Mouse (Mus musculus): Measurements from ENCODE around the gene Eif4g3. TPM values are rescaled to one million over a fixed set of nuclear protein-coding genes. Genes with fewer than 3 reads are reported as not detected.

The Eif4g3 gene
- polyA plus RNA-seq, 1 experiment from 2014 or later: 38.9 TPM

GRCm38 (mm10) chr4:138216891-138217392 lies 224.1 kb downstream of the Eif4g3 start:
- Histone ChIP-seq H3K9me3 (no peaks in the 10 kb centered on the region), H3K9ac (peak overlapping the region; percentile 99)

DNA sequence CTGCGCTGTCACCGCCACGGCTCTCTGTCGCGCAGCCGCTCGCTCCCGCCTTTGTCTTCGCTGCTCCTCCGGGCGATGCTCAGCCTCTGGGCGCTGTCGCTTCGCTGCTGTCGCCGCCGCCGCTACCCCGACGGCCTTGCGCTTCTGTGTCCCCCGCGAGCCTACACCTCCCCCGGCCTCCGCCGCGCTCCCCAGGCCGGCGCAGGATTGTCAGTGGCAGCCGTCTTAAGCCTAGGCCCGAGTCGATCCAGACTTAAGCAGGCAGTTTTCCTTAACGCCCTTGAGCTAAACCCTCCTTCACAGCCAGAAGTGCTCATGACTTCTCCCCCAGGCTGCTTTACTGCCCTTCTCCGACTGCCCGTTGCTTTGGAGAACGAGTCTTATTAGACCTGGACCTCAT lies 224.6 kb downstream of the Eif4g3 start:
- H3K27me3 ChIP-seq: no peaks in the 10 kb centered on the region
- H3K9me3 ChIP-seq: no peaks in the 10 kb centered on the region
- H3K4me2 ChIP-seq: peak overlapping the region; percentile 90
- H3K4me1 ChIP-seq: peaks cover 31% of the 10 kb centered on the region
- H3K36me3 ChIP-seq: peaks cover 16% of the 10 kb centered on the region
- WGBS: under 1% methylated on average over 36 of the region's 36 CpGs
- H3K9ac ChIP-seq: peak overlapping the region; percentile 99
- H3K4me3 ChIP-seq: peak overlapping the region; percentile 99
- 0 out of 2 replicates have a peak, but pooled peaks have one; percentile 0 for ATAC-seq (ENCODE audit: insufficient number of reproducible peaks, insufficient read depth, low FRiP score, low TSS enrichment, low read depth)
- H3K27ac ChIP-seq: peak overlapping the region; percentile 98

More at GRCm38 (mm10) chr4:138216891-138217392, 224.1 kb downstream of the Eif4g3 start:
- no peaks in the 10 kb centered on the region for H3K27me3 ChIP-seq
- peak; percentile 98 for ATAC-seq (ENCODE audit: insufficient number of reproducible peaks, insufficient read depth, low FRiP score, low TSS enrichment, low read depth)
- H3K4me2 ChIP-seq: peak overlapping the region; percentile 90
- WGBS: under 1% methylated on average over 64 of the region's 68 CpGs
- peak overlapping the region; percentile 98 for H3K27ac ChIP-seq
- peaks cover 11% of the 10 kb centered on the region; the same call in 1 of the 2 replicates for H3K36me3 ChIP-seq
- H3K4me3 ChIP-seq: peak overlapping the region; percentile 99
- H3K4me1 ChIP-seq: peaks cover 31% of the 10 kb centered on the region

- H3K4me2 ChIP-seq: peak overlapping the region; percentile 90
- no peaks in the 10 kb centered on the region for H3K9me3 ChIP-seq
- 80% methylated on average over 11 of the region's 11 CpGs for WGBS
- peak overlapping the region; percentile 99 for H3K4me3 ChIP-seq
- peaks cover 31% of the 10 kb centered on the region for H3K4me1 ChIP-seq
- H3K9ac ChIP-seq: peak overlapping the region; percentile 99
- no peaks in the 10 kb centered on the region for H3K27me3 ChIP-seq
- H3K36me3 ChIP-seq: peaks cover 23% of the 10 kb centered on the region
- ATAC-seq (ENCODE audit: insufficient number of reproducible peaks, insufficient read depth, low FRiP score, low TSS enrichment, low read depth): no peak
- peak overlapping the region; percentile 98; the same call in 1 of the 2 replicates for H3K27ac ChIP-seq
Measured at GRCm38 (mm10) chr4:138217951-138218685, 225.3 kb downstream of the Eif4g3 start.

DNA sequence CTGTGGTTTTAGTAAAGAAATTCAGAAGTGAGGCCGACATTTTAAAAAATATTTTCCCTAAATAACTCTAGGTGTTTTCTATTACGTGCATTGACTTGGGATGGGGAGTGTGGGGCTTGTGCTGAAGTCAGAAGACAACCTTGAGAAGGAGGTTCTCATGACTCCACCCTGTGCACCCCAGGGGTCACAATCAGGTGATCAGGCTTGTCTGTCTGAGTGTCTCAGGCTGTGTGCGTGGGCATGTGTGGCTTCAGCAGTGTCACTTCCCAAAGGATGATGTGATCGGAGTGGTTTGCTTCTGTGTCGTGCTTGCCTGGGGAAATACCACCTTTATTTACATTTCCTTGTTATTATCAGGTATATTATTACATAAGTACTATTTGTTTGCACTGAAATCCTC lies 226.5 kb downstream of the Eif4g3 start:
- H3K4me1 ChIP-seq: peaks cover 31% of the 10 kb centered on the region
- WGBS: 88% methylated on average over 5 of the region's 5 CpGs
- ATAC-seq (ENCODE audit: insufficient number of reproducible peaks, insufficient read depth, low FRiP score, low TSS enrichment, low read depth): no peak
- peaks cover 35% of the 10 kb centered on the region for H3K36me3 ChIP-seq
- H3K27ac ChIP-seq: no peak overlapping the region
- no peaks in the 10 kb centered on the region for H3K27me3 ChIP-seq
- no peaks in the 10 kb centered on the region for H3K9me3 ChIP-seq
- no peak overlapping the region for H3K4me3 ChIP-seq
- H3K9ac ChIP-seq: 0 out of 2 replicates have a peak overlapping the region, but pooled peaks have one; percentile 11
- no peak overlapping the region; the same call in 1 of the 2 replicates for H3K4me2 ChIP-seq

DNA sequence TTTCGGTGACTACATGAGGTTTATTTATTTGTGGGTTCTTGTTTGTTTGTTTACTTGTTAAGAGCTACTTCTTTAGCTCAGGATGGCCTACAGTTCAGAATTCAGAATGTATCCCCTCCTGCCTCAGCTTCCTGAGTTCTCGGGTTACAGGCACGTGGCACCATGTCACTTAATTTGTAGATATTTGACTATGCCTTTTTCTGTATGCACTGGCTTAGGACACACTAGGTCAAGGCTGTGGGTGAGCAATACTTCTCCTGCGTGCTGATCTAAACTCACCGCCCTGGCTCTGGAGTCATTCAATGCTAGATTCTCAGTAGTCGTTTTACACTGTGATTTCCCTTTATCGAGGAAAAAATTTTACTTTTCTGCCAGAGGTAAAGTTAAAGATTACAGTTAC lies 227.9 kb downstream of the Eif4g3 start:
- H3K4me3 ChIP-seq: no peak overlapping the region
- no peaks in the 10 kb centered on the region for H3K27me3 ChIP-seq
- no peaks in the 10 kb centered on the region for H3K9me3 ChIP-seq
- no peak overlapping the region for H3K27ac ChIP-seq
- no peak for ATAC-seq (ENCODE audit: insufficient number of reproducible peaks, insufficient read depth, low FRiP score, low TSS enrichment, low read depth)
- H3K4me2 ChIP-seq: no peak overlapping the region
- peaks cover 27% of the 10 kb centered on the region for H3K4me1 ChIP-seq
- H3K36me3 ChIP-seq: peaks cover 47% of the 10 kb centered on the region
- H3K9ac ChIP-seq: no peak overlapping the region
- WGBS: 89% methylated on average over 7 of the region's 7 CpGs

- ATAC-seq (ENCODE audit: insufficient number of reproducible peaks, insufficient read depth, low FRiP score, low TSS enrichment, low read depth): no peak
- Histone ChIP-seq H3K9ac (no peak overlapping the region), H3K9me3 (no peaks in the 10 kb centered on the region), H3K27ac (no peak overlapping the region), H3K36me3 (peaks cover 54% of the 10 kb centered on the region), H3K4me1 (peaks cover 25% of the 10 kb centered on the region), H3K4me2 (no peak overlapping the region), H3K4me3 (no peak overlapping the region), H3K27me3 (no peaks in the 10 kb centered on the region)
- WGBS: 87% methylated on average over 5 of the region's 5 CpGs
Measured at GRCm38 (mm10) chr4:138221406-138221805, 228.6 kb downstream of the Eif4g3 start.

GRCm38 (mm10) chr4:138222396-138222795 lies 229.6 kb downstream of the Eif4g3 start:
- H3K4me1 ChIP-seq: peaks cover 25% of the 10 kb centered on the region
- H3K36me3 ChIP-seq: peaks cover 61% of the 10 kb centered on the region
- H3K27ac ChIP-seq: no peak overlapping the region
- no peak for ATAC-seq (ENCODE audit: insufficient number of reproducible peaks, insufficient read depth, low FRiP score, low TSS enrichment, low read depth)
- H3K9ac ChIP-seq: no peak overlapping the region
- no peaks in the 10 kb centered on the region for H3K9me3 ChIP-seq
- WGBS: 78% methylated on average over 5 of the region's 5 CpGs
- no peaks in the 10 kb centered on the region for H3K27me3 ChIP-seq
- H3K4me2 ChIP-seq: no peak overlapping the region
- H3K4me3 ChIP-seq: no peak overlapping the region

- no peak for ATAC-seq (ENCODE audit: insufficient number of reproducible peaks, insufficient read depth, low FRiP score, low TSS enrichment, low read depth)
- peaks cover 15% of the 10 kb centered on the region for H3K4me1 ChIP-seq
- H3K36me3 ChIP-seq: peaks cover 74% of the 10 kb centered on the region
- no peak overlapping the region for H3K4me2 ChIP-seq
- H3K4me3 ChIP-seq: no peak overlapping the region
- H3K9me3 ChIP-seq: no peaks in the 10 kb centered on the region
- no peak overlapping the region for H3K9ac ChIP-seq
- WGBS: 68% methylated on average over 10 of the region's 10 CpGs
- no peaks in the 10 kb centered on the region for H3K27me3 ChIP-seq
- no peak overlapping the region for H3K27ac ChIP-seq
Measured at GRCm38 (mm10) chr4:138223623-138224022, 230.8 kb downstream of the Eif4g3 start.

DNA sequence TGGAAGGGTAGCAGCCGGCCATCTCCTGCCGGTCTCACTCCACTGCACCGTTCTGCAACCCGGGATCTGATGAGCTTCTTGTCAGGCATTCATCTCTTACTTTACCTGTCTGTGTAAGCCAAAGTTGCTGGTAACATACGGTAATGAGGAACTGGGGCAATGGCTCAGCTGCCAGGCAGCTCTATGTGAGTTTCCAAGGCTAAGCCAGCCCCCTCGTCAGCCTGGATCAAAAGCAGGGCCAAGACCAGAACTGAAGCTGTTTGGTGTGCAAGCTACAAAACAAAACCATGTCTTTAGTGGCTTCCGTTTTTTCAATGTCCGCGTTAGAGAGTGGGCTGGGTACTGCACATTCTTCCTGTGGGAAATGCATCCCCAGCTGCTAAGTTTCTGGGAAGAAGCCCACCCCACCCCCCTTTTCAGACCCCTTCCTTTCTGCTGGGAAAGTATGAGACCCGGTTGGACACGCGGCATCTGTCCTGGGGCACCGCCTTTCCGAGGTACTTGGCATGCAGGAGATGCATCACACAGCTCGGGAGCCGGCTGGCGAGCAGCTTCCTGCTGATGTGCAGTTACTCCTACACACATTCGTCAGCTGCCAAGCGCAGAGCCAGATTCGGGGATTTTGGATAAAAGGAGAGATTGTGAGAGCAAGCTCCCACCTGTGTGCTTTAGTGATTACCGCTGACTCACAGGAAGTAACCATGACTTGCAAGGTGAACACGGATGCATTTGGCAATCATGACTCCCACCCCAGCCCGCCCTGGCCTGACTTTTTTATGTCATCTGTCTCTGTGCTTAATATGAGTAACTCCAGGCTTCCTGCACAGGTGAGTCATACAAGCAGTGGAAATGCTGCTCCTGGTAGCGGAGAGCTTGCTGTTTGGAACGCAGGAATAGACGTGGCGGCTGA lies 254.2 kb downstream of the Eif4g3 start:
- Histone ChIP-seq H3K4me3 (no peak overlapping the region), H3K36me3 (peaks cover 57% of the 10 kb centered on the region), H3K27me3 (peaks cover 25% of the 10 kb centered on the region), H3K27ac (no peak overlapping the region; the same call in 1 of the 2 replicates), H3K4me2 (no peak overlapping the region), H3K9ac (no peak overlapping the region), H3K9me3 (no peaks in the 10 kb centered on the region), H3K4me1 (peaks cover 27% of the 10 kb centered on the region)
- ATAC-seq (ENCODE audit: insufficient number of reproducible peaks, insufficient read depth, low FRiP score, low TSS enrichment, low read depth): no peak
- 78% methylated on average over 27 of the region's 27 CpGs for WGBS

GRCm38 (mm10) chr4:138250088-138250960 lies 257.5 kb downstream of the Eif4g3 start, which contains the start of the genes Sh2d5 and Kif17:
Gene Sh2d5 (plus strand): TSS chr4:138250403.
Gene Kif17 (plus strand): TSS chr4:138250435.
- H3K27ac ChIP-seq: no peak within 1 kb of the TSS

More at GRCm38 (mm10) chr4:138250088-138250960, 257.5 kb downstream of the Eif4g3 start, which contains the start of the genes Sh2d5 and Kif17:
- Histone ChIP-seq H3K4me3 (peak within 1 kb of the TSS; percentile 56), H3K27me3 (peaks cover 37% of the 10 kb centered on the region), H3K36me3 (peaks cover 24% of the 10 kb centered on the region), H3K9me3 (no peaks in the 10 kb centered on the region), H3K4me1 (peaks cover 36% of the 10 kb centered on the region), H3K4me2 (peak within 1 kb of the TSS; percentile 100), H3K9ac (peak within 1 kb of the TSS; percentile 67)
- ATAC-seq (ENCODE audit: insufficient number of reproducible peaks, insufficient read depth, low FRiP score, low TSS enrichment, low read depth): peak; percentile 88
- under 1% methylated on average over 74 of the region's 74 CpGs for WGBS
